In the genomic region with DNA sequence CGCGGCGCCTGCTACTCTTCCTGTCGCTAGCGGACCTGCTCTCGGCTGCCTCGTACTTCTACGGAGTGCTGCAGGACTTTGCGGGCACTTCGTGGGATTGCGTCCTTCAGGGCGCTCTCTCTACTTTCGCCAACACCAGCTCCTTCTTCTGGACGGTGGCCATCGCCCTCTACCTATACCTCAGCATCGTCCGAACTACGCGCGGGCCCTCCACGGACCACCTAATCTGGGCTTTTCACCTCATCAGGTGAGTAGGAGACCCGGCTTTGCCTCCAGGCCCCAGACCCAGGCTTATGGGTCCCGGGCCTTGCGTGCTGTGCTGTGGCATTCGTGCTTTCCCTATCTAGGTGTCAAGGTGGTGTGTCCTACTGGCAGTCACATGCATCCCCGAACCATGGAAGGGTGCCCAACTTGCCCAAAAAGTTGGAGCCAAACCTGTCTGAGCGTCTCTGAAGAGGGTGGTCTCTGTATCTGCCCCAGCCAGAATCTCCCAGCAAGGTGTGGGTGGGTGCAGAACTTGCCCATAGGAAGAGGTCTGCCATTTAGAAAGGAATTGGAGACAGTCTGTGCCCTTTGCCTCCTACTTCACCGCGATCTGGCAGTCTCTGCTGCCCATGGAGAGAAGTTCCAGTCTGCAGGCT, we compare ENCODE assay signal across 8 mouse cellular contexts. TPM values are rescaled to one million over a fixed set of nuclear protein-coding genes. Genes with fewer than 3 reads are reported as not detected.
DNase-seq lines count a peak whose midpoint lies in the region; ATAC-seq and TF ChIP-seq lines count a peak whose summit lies in the region.

No protein-coding gene starts in this region.

- no peaks in the 10 kb centered on the region; the same call in 1 of the 2 replicates for H3K9me3 ChIP-seq in lung, embryonic 14.5 days (ENCODE audit: low read depth, low read length)
- no peaks in the 10 kb centered on the region for H3K9me3 ChIP-seq in forebrain, embryonic 12.5 days
- no peaks in the 10 kb centered on the region for H3K9me3 ChIP-seq in limb, embryonic 13.5 days

- H3K4me1 ChIP-seq in lung, embryonic 14.5 days (ENCODE audit: insufficient read depth), result no peaks in the 10 kb centered on the region
- peaks cover 11% of the 10 kb centered on the region; the same call in 1 of the 2 replicates for H3K4me1 ChIP-seq in forebrain, embryonic 12.5 days
- H3K4me1 ChIP-seq in limb, embryonic 13.5 days, result peaks cover 17% of the 10 kb centered on the region

- WGBS in lung, embryonic 14.5 days, result 14% methylated on average over 29 of the region's 29 CpGs
- WGBS in forebrain, embryonic 12.5 days, result 17% methylated on average over 29 of the region's 29 CpGs
- WGBS in limb, embryonic 13.5 days, result 18% methylated on average over 29 of the region's 29 CpGs

- TF ChIP-seq CTCF in lung, embryonic 14.5 days (IDR thresholded peaks at IDR 0.05; ENCODE audit: low read depth), result no peak; the same call in 1 of the 2 replicates

- no peak for ATAC-seq in lung, embryonic 14.5 days (ENCODE audit: insufficient read depth)
- 0 out of 2 replicates have a peak, but pooled peaks have one; percentile 2 for ATAC-seq in forebrain, embryonic 12.5 days (ENCODE audit: low FRiP score)
- ATAC-seq in limb, embryonic 13.5 days (ENCODE audit: low FRiP score, low read depth), result no peak

- peak overlapping the region; percentile 64 for H3K4me3 ChIP-seq in lung, embryonic 14.5 days (ENCODE audit: low read depth, low read length)
- H3K4me3 ChIP-seq in forebrain, embryonic 12.5 days (replicated peaks), result peak overlapping the region; percentile 56
- H3K4me3 ChIP-seq in limb, embryonic 13.5 days, result peak overlapping the region; percentile 54

- H3K27ac ChIP-seq in lung, embryonic 14.5 days (ENCODE audit: low read depth), result peak overlapping the region; percentile 68; the same call in 1 of the 2 replicates
- H3K27ac ChIP-seq in forebrain, embryonic 12.5 days, result no peak overlapping the region
- H3K27ac ChIP-seq in limb, embryonic 13.5 days, result no peak overlapping the region

- peaks cover 5% of the 10 kb centered on the region; the same call in 1 of the 2 replicates for H3K27me3 ChIP-seq in lung, embryonic 14.5 days (ENCODE audit: insufficient read depth, low read length)
- peaks cover 60% of the 10 kb centered on the region for H3K27me3 ChIP-seq in forebrain, embryonic 12.5 days
- peaks cover 29% of the 10 kb centered on the region for H3K27me3 ChIP-seq in limb, embryonic 13.5 days

- H3K9ac ChIP-seq in lung, embryonic 14.5 days, result peak overlapping the region; percentile 70
- H3K9ac ChIP-seq in forebrain, embryonic 12.5 days, result peak overlapping the region; percentile 56
- H3K9ac ChIP-seq in limb, embryonic 13.5 days, result peak overlapping the region; percentile 74

- H3K4me2 ChIP-seq in lung, embryonic 14.5 days, result peak overlapping the region; percentile 99
- H3K4me2 ChIP-seq in forebrain, embryonic 12.5 days, result peak overlapping the region; percentile 98
- H3K4me2 ChIP-seq in limb, embryonic 13.5 days (replicated peaks), result peak overlapping the region; percentile 90

- H3K36me3 ChIP-seq in lung, embryonic 14.5 days (ENCODE audit: insufficient read depth), result no peaks in the 10 kb centered on the region
- H3K36me3 ChIP-seq in forebrain, embryonic 12.5 days (replicated peaks), result no peaks in the 10 kb centered on the region
- H3K36me3 ChIP-seq in limb, embryonic 13.5 days, result no peaks in the 10 kb centered on the region

- DNase-seq in lung, embryonic 14.5 days, result no peak
- no peak for DNase-seq in lung, adult 18-20 months
- peak; percentile 44 for DNase-seq in skeletal muscle tissue, adult 2 months (ENCODE audit: low read depth, low spot score)
- DNase-seq in retina, postnatal 1 day, result no peak
- DNase-seq in testis, postnatal 10 days (ENCODE audit: low spot score), result no peak
- no peak for DNase-seq in spleen, postnatal 14 days (ENCODE audit: low spot score in 2 of 2)

RNA-seq across cellular contexts. Expression of a gene that starts 0.8 kb away (rescaled TPM):
- polyA plus RNA-seq in lung, embryonic 14.5 days (2014; fragmentation: Nextera tagmentation; extraction: Ambion mirVana), result 1.4 and 1.5 TPM in 2 replicates
- polyA plus RNA-seq in forebrain, embryonic 12.5 days (2016; fragmentation: Nextera tagmentation; extraction: Ambion mirVana), result 0.32 and 0.54 TPM in 2 replicates
- polyA plus RNA-seq in limb, embryonic 13.5 days (2015; fragmentation: Nextera tagmentation; extraction: Ambion mirVana), result 1.2 TPM in 2 replicates

RNA-seq across cellular contexts. Expression of a gene that starts 31.1 kb away (rescaled TPM):
- 0.60 and 0.70 TPM in 2 replicates for polyA plus RNA-seq in lung, embryonic 14.5 days (2014; fragmentation: Nextera tagmentation; extraction: Ambion mirVana)
- polyA plus RNA-seq in forebrain, embryonic 12.5 days (2016; fragmentation: Nextera tagmentation; extraction: Ambion mirVana), result 1.1 and 1.3 TPM in 2 replicates
- polyA plus RNA-seq in limb, embryonic 13.5 days (2015; fragmentation: Nextera tagmentation; extraction: Ambion mirVana), result 2.2 TPM in 2 replicates
